Mouse (Mus musculus) hindbrain, embryonic 13.5 days (tissue): Measurements from ENCODE around the gene Hectd2. TPM values are rescaled to one million over a fixed set of nuclear protein-coding genes. Genes with fewer than 3 reads are reported as not detected.

Experiments used
- ATAC-seq: fragments of 200-750 bp; cut with Nextera tagmentation; 2 replicates; pipeline ENCODE4 v1.8.0; 2017; ENCODE audit warnings: moderate TSS enrichment; ENCODE audit not compliant: low FRiP score
- H3K27ac ChIP-seq: fragments of 300-500 bp; sonication (generic); 2 replicates; pipeline ENCODE4 v1.5.1; 2015; ENCODE audit warnings: inconsistent platforms, mild to moderate bottlenecking, moderate library complexity
- H3K27me3 ChIP-seq: fragments of 300-500 bp; sonication (generic); 2 replicates; pipeline ENCODE4 v1.6.1; 2015; ENCODE audit warnings: mild to moderate bottlenecking, inconsistent platforms
- H3K36me3 ChIP-seq: fragments of 300-500 bp; sonication (generic); 2 replicates; pipeline ENCODE4 v1.6.1; 2015; ENCODE audit warnings: mild to moderate bottlenecking, inconsistent platforms
- H3K4me1 ChIP-seq: fragments of 300-500 bp; sonication (generic); replicated peaks from 2 replicates; pipeline ENCODE4 v1.6.1; 2015; ENCODE audit warnings: inconsistent platforms
- H3K4me2 ChIP-seq: fragments of 300-500 bp; sonication (generic); 2 replicates; pipeline ENCODE4 v1.6.1; 2015; ENCODE audit warnings: inconsistent platforms, mild to moderate bottlenecking, moderate library complexity
- H3K4me3 ChIP-seq: fragments of 300-500 bp; sonication (generic); 2 replicates; pipeline ENCODE4 v1.5.1; 2015; ENCODE audit warnings: mild to moderate bottlenecking, inconsistent platforms
- H3K9ac ChIP-seq: fragments of 300-500 bp; sonication (generic); 2 replicates; pipeline ENCODE4 v1.6.1; 2015; ENCODE audit warnings: mild to moderate bottlenecking, inconsistent platforms
- H3K9me3 ChIP-seq: fragments of 300-500 bp; sonication (generic); 2 replicates; pipeline ENCODE4 v1.6.1; 2016; ENCODE audit warnings: inconsistent platforms
- WGBS: fragments of 180-500 bp; shearing (Covaris S2); methylation state at CpG from one replicate; pipeline ENCODE4 v1.1.7; 2015; 5-methylcytosine and 5-hydroxymethylcytosine counted together
- polyA plus RNA-seq: library from polyadenylated mRNA; unstranded; fragments of >200 nt; fragmentation: Nextera tagmentation; extraction: Ambion mirVana; gene quantifications from 2 replicates; pipeline ENCODE4 v1.2.1, GENCODE M21; 2015

Hectd2 gene
- polyA plus RNA-seq, 1 experiment from 2014 or later, result 11.0 TPM

DNA sequence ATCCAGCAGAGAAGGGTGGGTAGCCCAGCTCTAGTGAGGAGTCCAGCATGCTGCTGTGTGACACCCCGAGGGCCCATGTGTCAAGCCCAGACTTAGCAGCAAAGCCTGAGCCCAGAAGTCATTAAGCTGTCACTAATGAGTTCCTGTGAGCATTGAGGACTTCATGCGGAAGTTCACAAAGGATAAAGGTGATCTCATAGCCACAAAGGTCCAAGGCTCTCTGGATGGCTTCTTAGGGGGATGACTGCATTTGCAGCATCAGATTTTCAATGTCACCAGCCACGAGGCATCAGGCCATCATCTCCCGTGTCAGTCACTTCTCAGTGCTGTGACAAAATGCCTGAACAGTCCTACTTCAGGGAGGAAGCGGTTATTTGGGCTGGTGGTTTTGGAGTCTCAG lies 75.9 kb downstream of the Hectd2 start:
- Histone ChIP-seq H3K4me2 (no peak overlapping the region), H3K4me1 (no peaks in the 10 kb centered on the region), H3K27me3 (no peaks in the 10 kb centered on the region), H3K4me3 (no peak overlapping the region), H3K9ac (no peak overlapping the region), H3K36me3 (no peaks in the 10 kb centered on the region), H3K27ac (no peak overlapping the region), H3K9me3 (0 out of 2 replicates have a peak, but pooled peaks cover 4% of the 10 kb centered on the region)
- WGBS, result 91% methylated on average over 5 of the region's 5 CpGs
- ATAC-seq, result no peak

DNA sequence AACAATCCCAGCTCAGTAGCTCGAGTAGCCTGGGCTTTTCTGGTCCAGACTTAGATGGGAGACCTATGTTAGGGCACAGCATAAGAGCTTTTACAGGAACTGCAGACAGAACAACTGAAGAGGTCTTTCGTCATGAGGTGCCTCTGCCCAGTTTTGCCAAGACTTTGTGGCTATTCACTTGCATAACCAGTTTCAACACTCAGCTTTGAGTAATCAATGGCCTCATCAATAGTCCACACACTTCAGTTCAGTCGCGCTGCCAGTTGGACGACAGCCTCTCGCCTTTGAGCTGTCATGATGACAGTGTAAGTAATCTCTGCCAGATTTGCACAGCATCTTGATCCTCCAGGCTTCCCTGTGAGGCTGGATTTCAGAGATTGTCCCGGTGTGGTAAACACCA lies 80.3 kb downstream of the Hectd2 start:
- ATAC-seq, result no peak
- no peak overlapping the region for H3K4me2 ChIP-seq
- 84% methylated on average over 7 of the region's 7 CpGs for WGBS

DNA sequence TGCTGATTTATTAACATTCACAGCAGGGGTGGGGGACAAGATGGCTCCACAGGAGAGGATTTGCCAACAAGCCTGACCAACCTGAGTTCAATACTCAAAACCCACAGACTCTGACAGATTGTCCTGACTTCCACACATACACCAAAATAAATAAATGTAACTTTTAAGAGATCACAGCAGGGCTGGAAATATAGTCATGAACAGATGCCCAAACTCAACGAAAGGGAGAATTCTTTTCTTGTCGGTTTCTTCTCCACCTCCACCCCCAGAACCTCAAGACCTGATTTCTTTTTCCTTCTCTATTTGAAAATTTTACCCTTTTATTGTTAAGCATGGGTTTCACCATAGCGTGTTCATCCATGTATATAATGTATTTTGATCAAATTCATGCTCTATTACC lies 82.8 kb downstream of the Hectd2 start:
- no peak overlapping the region for H3K9ac ChIP-seq
- no peaks in the 10 kb centered on the region for H3K4me1 ChIP-seq
- WGBS, result 83% methylated on average over 3 of the region's 3 CpGs
- H3K4me3 ChIP-seq, result no peak overlapping the region
- no peak for ATAC-seq
- H3K36me3 ChIP-seq, result no peaks in the 10 kb centered on the region
- H3K9me3 ChIP-seq, result peaks cover 7% of the 10 kb centered on the region; the same call in 1 of the 2 replicates
- no peaks in the 10 kb centered on the region for H3K27me3 ChIP-seq
- no peak overlapping the region for H3K4me2 ChIP-seq
- no peak overlapping the region for H3K27ac ChIP-seq

More for the DNA sequence above, 80.3 kb downstream of the Hectd2 start:
- no peak overlapping the region for H3K27ac ChIP-seq
- H3K4me1 ChIP-seq, result no peaks in the 10 kb centered on the region
- no peaks in the 10 kb centered on the region for H3K27me3 ChIP-seq
- no peak overlapping the region for H3K9ac ChIP-seq
- H3K36me3 ChIP-seq, result no peaks in the 10 kb centered on the region
- 0 out of 2 replicates have a peak, but pooled peaks cover 4% of the 10 kb centered on the region for H3K9me3 ChIP-seq
- no peak overlapping the region for H3K4me3 ChIP-seq

DNA sequence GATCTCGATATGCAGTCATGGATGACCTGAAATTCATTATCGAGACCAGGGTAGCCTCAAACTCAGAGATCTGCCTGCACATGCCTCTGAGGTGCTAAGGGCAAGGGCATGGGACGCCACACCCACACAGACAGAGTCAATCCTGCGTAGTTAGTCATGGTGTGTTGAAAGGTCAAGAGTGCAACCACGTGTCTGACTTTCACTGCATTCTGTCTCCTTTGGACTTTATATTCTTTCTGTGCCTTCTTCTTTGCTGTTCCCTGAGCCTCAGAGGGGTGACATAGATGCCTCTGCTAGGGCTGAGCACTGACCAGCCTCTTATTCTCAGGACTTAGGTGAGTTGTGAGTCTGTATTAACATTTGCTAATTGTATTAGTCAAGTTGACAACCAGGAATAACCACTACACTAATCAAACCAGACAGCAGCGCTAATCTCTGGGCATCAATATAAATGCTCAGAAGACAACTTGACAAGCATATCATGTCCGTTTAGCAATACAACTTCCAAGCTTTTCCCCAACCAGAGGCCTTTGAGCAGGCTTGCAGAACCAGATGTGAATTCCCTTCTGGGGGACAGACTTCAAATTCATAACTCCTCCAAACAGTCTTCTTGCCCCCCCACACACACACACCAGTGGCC lies 83.6 kb downstream of the Hectd2 start:
- H3K27ac ChIP-seq, result no peak overlapping the region
- H3K9me3 ChIP-seq, result peaks cover 16% of the 10 kb centered on the region; the same call in 1 of the 2 replicates
- 67% methylated on average over 7 of the region's 7 CpGs for WGBS
- no peak overlapping the region for H3K4me3 ChIP-seq
- H3K4me1 ChIP-seq, result no peaks in the 10 kb centered on the region
- H3K9ac ChIP-seq, result no peak overlapping the region
- H3K36me3 ChIP-seq, result no peaks in the 10 kb centered on the region
- no peaks in the 10 kb centered on the region for H3K27me3 ChIP-seq
- H3K4me2 ChIP-seq, result no peak overlapping the region
- ATAC-seq, result no peak

DNA sequence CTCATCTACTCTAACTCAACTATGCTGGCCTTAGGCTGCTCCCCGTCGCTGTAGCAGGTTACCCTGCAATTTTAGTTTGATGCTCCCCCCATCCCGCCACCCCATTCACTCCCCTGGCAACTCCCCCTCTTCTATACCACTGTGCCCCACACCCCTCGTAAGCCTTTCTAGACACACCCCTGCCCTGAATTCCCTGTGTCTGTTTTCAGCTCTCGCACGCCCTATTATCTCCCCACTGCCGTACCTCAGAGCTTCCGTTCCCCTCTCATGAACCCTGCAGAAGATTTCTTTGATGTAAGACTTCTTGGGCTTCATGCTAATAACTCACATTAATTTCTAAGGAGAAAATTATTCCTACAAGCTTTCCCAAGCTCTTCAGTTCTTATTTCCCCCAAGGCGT lies 84.6 kb downstream of the Hectd2 start:
- Histone ChIP-seq H3K27ac (no peak overlapping the region), H3K9me3 (peaks cover 16% of the 10 kb centered on the region; the same call in 1 of the 2 replicates), H3K4me3 (no peak overlapping the region), H3K4me1 (no peaks in the 10 kb centered on the region), H3K27me3 (no peaks in the 10 kb centered on the region), H3K9ac (no peak overlapping the region), H3K4me2 (no peak overlapping the region), H3K36me3 (no peaks in the 10 kb centered on the region)
- WGBS, result 85% methylated on average over 9 of the region's 9 CpGs
- no peak for ATAC-seq

DNA sequence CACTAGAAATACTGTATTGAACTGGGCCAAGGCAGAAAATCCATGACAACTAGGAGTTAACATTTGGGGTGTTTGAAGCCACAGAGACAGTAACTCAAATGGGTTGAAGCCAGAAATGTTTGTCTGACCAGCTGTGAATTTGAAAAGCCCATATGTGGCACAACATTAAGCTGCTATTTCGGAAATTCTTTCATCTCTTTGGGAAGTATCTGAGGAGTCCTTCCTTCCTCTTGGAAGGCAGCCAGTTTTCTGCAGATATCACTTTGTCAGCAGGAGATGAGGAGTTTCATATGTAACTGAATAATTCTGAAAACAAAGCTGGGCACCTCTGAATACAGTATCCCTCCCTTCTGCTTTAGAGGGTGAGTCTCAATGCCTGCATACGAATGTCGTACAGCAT lies 86.7 kb downstream of the Hectd2 start:
- WGBS, result 91% methylated on average over 3 of the region's 3 CpGs
- no peak overlapping the region for H3K27ac ChIP-seq
- H3K36me3 ChIP-seq, result no peaks in the 10 kb centered on the region
- H3K4me3 ChIP-seq, result no peak overlapping the region
- peaks cover 16% of the 10 kb centered on the region; the same call in 1 of the 2 replicates for H3K9me3 ChIP-seq
- H3K4me2 ChIP-seq, result no peak overlapping the region
- no peaks in the 10 kb centered on the region for H3K4me1 ChIP-seq
- H3K27me3 ChIP-seq, result no peaks in the 10 kb centered on the region
- no peak overlapping the region for H3K9ac ChIP-seq
- no peak for ATAC-seq

DNA sequence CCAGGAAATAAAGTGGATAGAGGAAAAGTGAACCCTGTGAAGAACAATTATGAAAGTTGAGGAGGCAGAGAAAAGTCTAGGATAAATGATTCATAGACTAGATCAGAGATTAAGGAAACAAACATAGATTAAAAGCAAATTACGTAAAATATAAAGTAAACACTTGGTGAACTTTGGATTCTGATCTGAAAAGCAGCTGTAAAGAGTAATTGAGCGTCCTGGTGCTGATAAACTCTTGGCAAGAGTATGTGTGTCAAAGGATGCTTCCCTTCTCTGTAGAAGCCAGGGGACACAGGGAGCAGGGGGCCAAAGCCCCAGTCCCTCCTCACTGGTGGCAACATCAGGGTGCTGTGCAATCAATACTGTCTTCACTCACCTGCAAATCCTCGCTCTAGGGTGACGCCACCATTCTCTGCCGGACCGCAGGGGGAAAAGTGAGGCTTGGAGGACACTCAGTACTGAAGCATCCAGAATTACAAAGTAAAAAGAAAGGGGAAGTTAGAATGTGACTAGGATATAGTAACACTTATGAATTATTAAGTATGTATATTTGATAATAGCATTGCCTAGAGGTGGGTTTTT lies 91.0 kb downstream of the Hectd2 start:
- H3K27me3 ChIP-seq, result no peaks in the 10 kb centered on the region
- WGBS, result 93% methylated on average over 6 of the region's 6 CpGs
- peaks cover 16% of the 10 kb centered on the region; the same call in 1 of the 2 replicates for H3K9me3 ChIP-seq
- no peak overlapping the region for H3K27ac ChIP-seq
- H3K4me1 ChIP-seq, result no peaks in the 10 kb centered on the region
- no peak overlapping the region for H3K9ac ChIP-seq
- H3K4me3 ChIP-seq, result no peak overlapping the region
- no peak overlapping the region for H3K4me2 ChIP-seq
- H3K36me3 ChIP-seq, result no peaks in the 10 kb centered on the region
- no peak for ATAC-seq

DNA sequence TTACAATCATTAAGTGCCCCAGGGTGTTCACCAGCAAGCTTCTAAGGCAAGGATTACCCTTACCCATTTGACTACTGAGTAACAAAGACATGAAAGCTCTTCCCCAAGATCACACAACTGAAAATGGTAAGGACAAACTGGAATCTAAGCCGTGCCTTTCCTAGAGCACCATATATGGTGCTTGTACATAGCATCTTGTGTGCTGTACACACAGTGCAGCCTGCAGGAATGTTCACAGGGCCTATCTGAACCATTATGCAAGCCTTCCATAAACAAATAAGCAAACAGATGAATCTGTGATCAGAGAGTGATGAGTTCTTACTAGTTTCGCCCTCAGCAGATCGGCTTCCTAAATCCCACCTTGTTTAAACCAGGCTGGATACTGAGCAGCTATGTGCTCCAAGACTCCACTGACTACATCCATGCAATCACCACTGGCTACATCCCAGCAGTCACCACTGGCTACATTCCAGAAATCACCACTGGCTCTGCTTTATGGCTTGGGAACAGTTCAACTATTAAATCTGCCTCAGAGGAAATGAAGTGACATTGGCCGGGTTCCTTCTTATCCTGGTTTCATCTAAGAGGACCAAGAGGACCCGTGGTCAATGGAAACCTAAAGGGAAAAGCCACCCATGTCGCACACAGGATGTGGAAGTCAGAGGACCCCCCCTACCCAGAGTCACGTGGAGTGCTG lies 91.8 kb downstream of the Hectd2 start:
- WGBS, result 85% methylated on average over 7 of the region's 7 CpGs
- Histone ChIP-seq H3K4me2 (no peak overlapping the region), H3K4me3 (no peak overlapping the region), H3K9me3 (peaks cover 16% of the 10 kb centered on the region; the same call in 1 of the 2 replicates), H3K27me3 (no peaks in the 10 kb centered on the region), H3K36me3 (no peaks in the 10 kb centered on the region), H3K4me1 (no peaks in the 10 kb centered on the region), H3K9ac (no peak overlapping the region), H3K27ac (no peak overlapping the region)
- no peak for ATAC-seq

DNA sequence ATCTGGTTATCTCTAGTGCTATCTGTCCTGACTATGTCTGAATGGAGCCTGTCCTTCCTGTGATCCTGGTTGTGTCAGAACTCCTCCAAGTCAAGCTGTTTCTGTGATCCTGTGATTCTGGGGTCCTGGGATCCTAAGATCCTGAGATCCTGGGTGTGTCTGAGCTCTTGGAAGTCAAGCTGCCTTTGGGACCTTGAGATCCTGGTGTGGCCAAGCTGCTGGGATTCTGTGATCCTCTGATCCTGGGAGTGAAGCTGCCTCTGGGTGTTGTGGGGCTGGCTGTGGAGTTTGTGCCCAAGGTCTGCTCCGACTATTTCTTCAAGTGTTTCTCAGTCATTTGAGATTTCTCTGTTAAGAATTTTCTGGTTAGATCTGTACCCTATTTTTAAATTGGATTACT lies 98.2 kb downstream of the Hectd2 start:
- Histone ChIP-seq H3K4me3 (no peak overlapping the region), H3K4me2 (no peak overlapping the region), H3K9me3 (no peaks in the 10 kb centered on the region), H3K27ac (no peak overlapping the region), H3K36me3 (no peaks in the 10 kb centered on the region), H3K4me1 (no peaks in the 10 kb centered on the region), H3K9ac (no peak overlapping the region), H3K27me3 (no peaks in the 10 kb centered on the region)
- 92% methylated on average over 1 of the region's 1 CpGs for WGBS
- ATAC-seq, result no peak

DNA sequence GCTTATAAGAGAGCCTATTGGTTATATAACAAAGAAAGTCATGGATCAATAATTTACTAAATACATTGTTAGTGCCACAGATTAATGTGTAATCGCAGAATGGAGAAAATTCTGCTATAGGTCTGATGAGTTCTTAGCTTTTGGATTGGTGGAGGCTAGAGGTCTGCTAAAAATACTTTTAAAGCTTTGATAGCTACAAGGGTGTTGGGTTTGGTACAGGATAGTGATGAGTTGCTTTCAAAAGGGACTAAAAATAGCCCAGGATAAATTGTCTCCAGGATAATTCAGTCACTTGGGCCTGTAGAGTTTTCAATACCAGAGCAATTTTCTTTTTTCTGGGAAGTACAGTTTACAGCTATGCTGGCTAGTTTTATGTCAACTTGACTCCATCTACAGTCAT lies 108.3 kb downstream of the Hectd2 start:
- no peak for ATAC-seq
- no peaks in the 10 kb centered on the region for H3K36me3 ChIP-seq
- H3K4me2 ChIP-seq, result no peak overlapping the region
- H3K4me3 ChIP-seq, result no peak overlapping the region
- no peaks in the 10 kb centered on the region for H3K4me1 ChIP-seq
- 96% methylated on average over 1 of the region's 1 CpGs for WGBS
- no peaks in the 10 kb centered on the region for H3K9me3 ChIP-seq
- H3K9ac ChIP-seq, result no peak overlapping the region
- H3K27me3 ChIP-seq, result no peaks in the 10 kb centered on the region
- H3K27ac ChIP-seq, result no peak overlapping the region

DNA sequence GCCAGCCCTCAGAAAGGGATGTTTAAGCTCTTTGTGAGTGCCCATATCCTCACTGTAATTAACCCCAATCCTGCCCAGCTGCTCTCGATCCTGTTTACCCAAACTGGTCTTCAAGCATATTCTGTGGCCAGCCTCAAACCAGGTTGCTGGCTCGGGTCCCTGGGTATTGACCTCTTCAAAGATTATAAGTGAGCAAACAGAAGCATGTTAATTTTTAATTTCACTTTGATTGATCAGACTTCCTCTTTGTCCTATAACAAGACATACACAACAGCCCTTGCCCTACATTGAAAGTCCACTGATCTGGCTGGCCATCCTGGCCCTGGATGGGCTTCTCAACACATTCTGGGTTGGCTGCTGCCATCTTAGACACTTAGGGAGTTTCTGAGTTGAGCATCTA lies 109.5 kb downstream of the Hectd2 start:
- ATAC-seq, result no peak
- H3K36me3 ChIP-seq, result no peaks in the 10 kb centered on the region
- no peak overlapping the region for H3K27ac ChIP-seq
- no peak overlapping the region for H3K4me2 ChIP-seq
- H3K9ac ChIP-seq, result no peak overlapping the region
- H3K27me3 ChIP-seq, result no peaks in the 10 kb centered on the region
- WGBS, result 88% methylated on average over 2 of the region's 2 CpGs
- H3K9me3 ChIP-seq, result no peaks in the 10 kb centered on the region
- H3K4me1 ChIP-seq, result 0 out of 2 replicates have a peak, but pooled peaks cover 3% of the 10 kb centered on the region
- no peak overlapping the region for H3K4me3 ChIP-seq

DNA sequence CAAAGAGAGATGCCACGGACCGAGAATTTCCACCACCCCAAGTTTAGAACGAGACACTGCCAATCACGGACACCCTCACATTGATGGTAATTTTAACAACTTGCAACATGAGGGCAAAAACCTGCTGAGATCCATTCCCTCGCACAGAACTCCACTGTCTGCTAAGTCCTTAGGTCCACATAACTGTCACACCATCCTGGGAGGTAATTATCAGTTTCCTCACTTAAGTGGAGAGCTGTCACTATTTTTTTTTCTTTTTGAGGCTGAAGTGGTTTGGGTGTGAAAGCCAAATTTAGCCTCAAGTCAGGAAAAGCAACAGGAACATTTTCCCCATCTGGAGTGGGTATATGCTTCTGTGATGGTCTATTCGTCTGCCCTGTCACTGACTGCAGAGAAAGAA lies 110.0 kb downstream of the Hectd2 start:
- H3K4me3 ChIP-seq, result no peak overlapping the region
- no peak overlapping the region for H3K4me2 ChIP-seq
- no peak for ATAC-seq
- 77% methylated on average over 6 of the region's 6 CpGs for WGBS
- no peak overlapping the region for H3K9ac ChIP-seq
- H3K27ac ChIP-seq, result no peak overlapping the region
- no peaks in the 10 kb centered on the region for H3K9me3 ChIP-seq
- 0 out of 2 replicates have a peak, but pooled peaks cover 3% of the 10 kb centered on the region for H3K4me1 ChIP-seq
- H3K27me3 ChIP-seq, result no peaks in the 10 kb centered on the region
- no peaks in the 10 kb centered on the region for H3K36me3 ChIP-seq
